Mouse (Mus musculus): ENCODE data around the gene Acnat2. TPM values are rescaled to one million over a fixed set of nuclear protein-coding genes. Genes with fewer than 3 reads are reported as not detected.
"Not testable (repeated sequence)": the region's sequence is repeated elsewhere in the genome, so short reads cannot be mapped to it uniquely, and the experiment has no call there.

The Acnat2 gene
- polyA plus RNA-seq, 1 experiment = not detected

GRCm38 (mm10) chr4:49350470-49350869, 57.5 kb downstream of the Acnat2 start:
- H3K4me3 ChIP-seq (ENCODE audit: insufficient read depth, low read length) = no peak overlapping the region
- H3K4me1 ChIP-seq (ENCODE audit: control insufficient read depth, insufficient read depth, low read length) = no peaks in the 10 kb centered on the region
- no peak for TF ChIP-seq POLR2A (IDR thresholded peaks at IDR 0.05; ENCODE audit: low read depth, low read length)
- no peak for TF ChIP-seq CTCF (IDR thresholded peaks at IDR 0.05; ENCODE audit: borderline replicate concordance, insufficient read depth, low read length)
- H3K27ac ChIP-seq (ENCODE audit: insufficient read depth, low read length) = no peak overlapping the region

- TF ChIP-seq CTCF (IDR thresholded peaks at IDR 0.05; ENCODE audit: borderline replicate concordance, insufficient read depth, low read length) = no peak
- TF ChIP-seq POLR2A (IDR thresholded peaks at IDR 0.05; ENCODE audit: low read depth, low read length) = no peak
- H3K4me1 ChIP-seq (ENCODE audit: control insufficient read depth, insufficient read depth, low read length) = no peaks in the 10 kb centered on the region
- H3K27ac ChIP-seq (ENCODE audit: insufficient read depth, low read length) = no peak overlapping the region
- H3K4me3 ChIP-seq (ENCODE audit: insufficient read depth, low read length) = no peak overlapping the region
Observed at GRCm38 (mm10) chr4:49348677-49349076, 59.3 kb downstream of the Acnat2 start.

- not testable (repeated sequence) for H3K4me3 ChIP-seq (ENCODE audit: insufficient read depth, low read length); H3K27ac ChIP-seq (ENCODE audit: insufficient read depth, low read length); H3K4me1 ChIP-seq (ENCODE audit: control insufficient read depth, insufficient read depth, low read length)
Observed at GRCm38 (mm10) chr4:49348001-49348400, 60.0 kb downstream of the Acnat2 start.

DNA sequence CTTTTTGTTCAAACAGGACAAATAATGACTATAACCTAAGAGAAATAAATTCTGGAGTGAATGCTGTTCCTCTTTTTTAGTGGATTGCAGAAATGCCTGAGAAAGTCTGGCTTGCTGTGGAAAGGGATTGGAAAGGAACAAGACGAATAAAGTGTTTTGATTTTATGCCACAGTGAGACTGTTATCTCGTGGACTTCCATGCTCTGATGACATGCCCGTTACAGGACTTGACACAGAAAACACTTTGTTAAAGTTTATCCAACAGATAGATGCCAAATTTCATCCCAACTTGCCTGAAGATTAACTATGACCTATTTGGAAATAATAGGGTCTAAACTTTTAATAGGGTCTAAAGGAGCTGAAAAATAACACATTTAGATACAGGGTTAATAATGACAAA, 67.9 kb downstream of the Acnat2 start:
- not testable (repeated sequence) for H3K4me1 ChIP-seq (ENCODE audit: control insufficient read depth, insufficient read depth, low read length); H3K27ac ChIP-seq (ENCODE audit: insufficient read depth, low read length); H3K4me3 ChIP-seq (ENCODE audit: insufficient read depth, low read length)

DNA sequence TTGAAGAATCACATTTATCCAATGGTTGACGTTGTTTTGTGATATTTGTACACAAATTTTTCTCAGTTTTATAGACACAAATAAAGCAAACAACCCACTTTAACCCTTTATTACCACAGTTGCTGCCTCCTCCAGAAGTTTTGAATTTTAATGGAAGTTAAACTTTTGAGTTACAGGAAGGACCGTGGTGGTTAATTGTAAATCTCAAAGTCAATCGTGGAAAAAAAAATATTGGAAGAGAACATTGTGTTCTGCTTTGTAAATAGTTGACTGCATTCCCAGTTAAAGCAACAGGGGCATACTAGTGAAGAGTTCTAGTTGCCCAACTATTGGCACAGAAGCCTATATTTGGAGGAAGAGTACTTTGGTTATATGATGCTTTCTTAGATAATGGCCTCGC, 70.0 kb downstream of the Acnat2 start:
- H3K4me3 ChIP-seq (ENCODE audit: insufficient read depth, low read length); H3K27ac ChIP-seq (ENCODE audit: insufficient read depth, low read length); H3K4me1 ChIP-seq (ENCODE audit: control insufficient read depth, insufficient read depth, low read length): not testable (repeated sequence)

Other genes with a start within 250 kb of the Acnat2 start
- gene Acnat1, start 65.8 kb upstream of the Acnat2 start, polyA plus RNA-seq (2011; ENCODE audit: insufficient read length, low read depth, missing spikeins) = not detected in 2 replicates
- not detected in 2 replicates for gene Baat, start 98.4 kb upstream of the Acnat2 start, polyA plus RNA-seq (2011; ENCODE audit: insufficient read length, low read depth, missing spikeins)
- gene Mrpl50, start 112.9 kb upstream of the Acnat2 start, polyA plus RNA-seq (2011; ENCODE audit: insufficient read length, low read depth, missing spikeins) = 33.4 and 41.7 TPM in 2 replicates
- gene Zfp189, start 113.0 kb upstream of the Acnat2 start, polyA plus RNA-seq (2011; ENCODE audit: insufficient read length, low read depth, missing spikeins) = 5.0 and 7.1 TPM in 2 replicates
- gene Aldob, start 141.4 kb upstream of the Acnat2 start, polyA plus RNA-seq (2011; ENCODE audit: insufficient read length, low read depth, missing spikeins) = not detected in 2 replicates
- 7.1 and 9.6 TPM in 2 replicates for gene Tmem246, start 189.7 kb upstream of the Acnat2 start, polyA plus RNA-seq (2011; ENCODE audit: insufficient read length, low read depth, missing spikeins)
- gene Rnf20, start 223.9 kb upstream of the Acnat2 start, polyA plus RNA-seq (2011; ENCODE audit: insufficient read length, low read depth, missing spikeins) = 60.5 and 62.5 TPM in 2 replicates